Mouse (Mus musculus) adrenal gland, postnatal 36 days (tissue): ENCODE data around the gene Hist1h4i. TPM values are rescaled to one million over a fixed set of nuclear protein-coding genes. Genes with fewer than 3 reads are reported as not detected.

ENCODE experiments used
- microRNA-seq: library from miRNA; unstranded; fragments of <30 nt; microRNA quantifications from one replicate; pipeline ENCODE4 v1.2.0, GENCODE M21; 2021
- total RNA-seq, 2 experiments: library from RNA; stranded (reverse); gene quantifications; 2 replicates each; pipeline ENCODE4 v1.2.3; 2021

Hist1h4i gene
- total RNA-seq, 2 experiments from 2014 or later, result 75.2 to 76.6 TPM

Small RNA genes lying within 50 kb of the gene (microRNA-seq; reads per million reads assigned to microRNA genes)
- gene Gm26300, result not detected
- gene Gm44390, result not detected
- gene Gm44486, result not detected

Other genes starting within 250 kb of the Hist1h4i start
- gene Hist1h2bq, start 231.2 kb downstream of the Hist1h4i start, total RNA-seq, result 10 to 100 TPM; 74.0 to 76.3 TPM
- 10 to 100 TPM; 24.0 to 56.4 TPM for gene Hist1h2ao, start 230.9 kb downstream of the Hist1h4i start, total RNA-seq
- gene Hist1h4m, start 229.6 kb downstream of the Hist1h4i start, total RNA-seq, result 100 to 1,000 TPM; 215 to 270 TPM
- 100 to 1,000 TPM in 1 of 2 experiments, 10 to 100 TPM in 1; 56.0 to 125 TPM for gene Hist1h4n, start 209.2 kb downstream of the Hist1h4i start, total RNA-seq
- gene Hist1h2ap, start 207.9 kb downstream of the Hist1h4i start, total RNA-seq, result 10 to 100 TPM; 48.2 to 72.9 TPM
- gene Hist1h2br, start 207.6 kb downstream of the Hist1h4i start, total RNA-seq, result 10 to 100 TPM; 72.5 to 76.9 TPM
- 1 to 10 TPM; 1.5 to 1.6 TPM for gene Zfp184, start 96.3 kb downstream of the Hist1h4i start, total RNA-seq
- gene Pom121l2, start 60.2 kb downstream of the Hist1h4i start, total RNA-seq, result not detected
- gene Prss16, start 31.6 kb downstream of the Hist1h4i start, total RNA-seq, result under 1 TPM in 1 of 2 experiments, not detected in 1; 0.53 TPM
- gene Hist1h2ah, start 5.8 kb downstream of the Hist1h4i start, total RNA-seq, result 10 to 100 TPM; 58.6 to 69.2 TPM
- gene Hist1h2bk, start 5.5 kb downstream of the Hist1h4i start, total RNA-seq, result 10 to 100 TPM; 67.8 to 68.6 TPM
- gene Hist1h2ag, start 1.6 kb upstream of the Hist1h4i start, total RNA-seq, result 10 to 100 TPM; 41.1 to 45.0 TPM
- 10 to 100 TPM; 40.2 to 48.5 TPM for gene Hist1h2bj, start 1.9 kb upstream of the Hist1h4i start, total RNA-seq
- gene Vmn1r188, start 43.1 kb upstream of the Hist1h4i start, total RNA-seq, result not detected
- gene Vmn1r189, start 64.5 kb upstream of the Hist1h4i start, total RNA-seq, result not detected
- not detected for gene Vmn1r191, start 142.6 kb upstream of the Hist1h4i start, total RNA-seq
- not detected for gene Vmn1r192, start 149.8 kb upstream of the Hist1h4i start, total RNA-seq
- gene Vmn1r193, start 181.8 kb upstream of the Hist1h4i start, total RNA-seq, result not detected
- gene Vmn1r194, start 202.9 kb upstream of the Hist1h4i start, total RNA-seq, result not detected
- not detected for gene Vmn1r195, start 229.2 kb upstream of the Hist1h4i start, total RNA-seq
- gene Vmn1r196, start 248.6 kb upstream of the Hist1h4i start, total RNA-seq, result not detected